Mouse (Mus musculus) intestine, embryonic 15.5 days (tissue): ENCODE measurements around the gene Xpnpep3. TPM values are rescaled to one million over a fixed set of nuclear protein-coding genes. Genes with fewer than 3 reads are reported as not detected.
"Not testable (repeated sequence)": the region's sequence is repeated elsewhere in the genome, so short reads cannot be mapped to it uniquely, and the experiment has no call there.

Experiments used
- ATAC-seq: fragments of 200-750 bp; cut with Nextera tagmentation; 2 replicates; pipeline ENCODE4 v1.8.0; 2017; ENCODE audit warnings: moderate TSS enrichment, moderate library complexity
- H3K27ac ChIP-seq: fragments of 300-500 bp; sonication (generic); 2 replicates; pipeline ENCODE4 v1.5.1; 2015; ENCODE audit warnings: mild to moderate bottlenecking, inconsistent platforms
- H3K27me3 ChIP-seq: fragments of 300-500 bp; sonication (generic); replicated peaks from 2 replicates; pipeline ENCODE4 v1.6.1; 2015; ENCODE audit warnings: inconsistent platforms
- H3K36me3 ChIP-seq: fragments of 300-500 bp; sonication (generic); 2 replicates; pipeline ENCODE4 v1.6.1; 2015; ENCODE audit warnings: inconsistent platforms
- H3K4me1 ChIP-seq: fragments of 300-500 bp; sonication (generic); replicated peaks from 2 replicates; pipeline ENCODE4 v1.6.1; 2015; ENCODE audit warnings: inconsistent platforms
- H3K4me2 ChIP-seq: fragments of 300-500 bp; sonication (generic); replicated peaks from 2 replicates; pipeline ENCODE4 v1.6.1; 2015; ENCODE audit warnings: mild to moderate bottlenecking, inconsistent platforms
- H3K4me3 ChIP-seq: fragments of 300-500 bp; sonication (generic); replicated peaks from 2 replicates; pipeline ENCODE4 v1.5.1; 2015; ENCODE audit warnings: inconsistent platforms
- H3K9ac ChIP-seq: fragments of 300-500 bp; sonication (generic); 2 replicates; pipeline ENCODE4 v1.6.1; 2015; ENCODE audit warnings: inconsistent platforms
- H3K9me3 ChIP-seq: fragments of 300-500 bp; sonication (generic); 2 replicates; pipeline ENCODE4 v1.6.1; 2016; ENCODE audit warnings: inconsistent platforms
- WGBS: fragments of 180-500 bp; shearing (Covaris S2); methylation state at CpG from one replicate; pipeline ENCODE4 v1.1.7; 2015; 5-methylcytosine and 5-hydroxymethylcytosine counted together
- polyA plus RNA-seq: library from polyadenylated mRNA; unstranded; fragments of >200 nt; fragmentation: Nextera tagmentation; extraction: Ambion mirVana; gene quantifications from 2 replicates; pipeline ENCODE4 v1.2.1, GENCODE M21; 2015

The Xpnpep3 gene
- polyA plus RNA-seq, 1 experiment from 2014 or later: 8.3 TPM

DNA sequence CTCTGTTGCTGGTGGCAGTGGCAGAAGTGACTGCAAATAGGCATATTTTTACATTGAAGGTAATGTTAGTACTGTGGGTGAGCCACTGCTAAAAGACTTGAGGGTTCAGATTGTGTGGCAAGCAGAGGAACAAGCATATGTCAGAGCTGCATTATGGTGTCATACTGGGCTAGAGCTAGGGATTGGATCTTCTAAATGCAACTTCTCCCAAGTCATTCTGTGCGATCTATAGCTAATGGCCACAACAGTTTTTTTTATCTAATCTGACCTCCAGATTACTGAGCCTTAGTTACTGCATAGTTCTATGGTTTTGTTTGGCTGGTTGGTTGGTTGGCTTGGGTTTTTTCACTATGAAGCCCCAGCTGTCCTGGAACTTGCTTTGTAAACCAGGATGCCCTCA lies 8.3 kb downstream of the Xpnpep3 start, which contains the start of gene Dnajb7:
Gene Dnajb7 (minus strand): TSS at position 101 of the 400 bp plus-strand sequence.
- no peaks in the 10 kb centered on the region for H3K9me3 ChIP-seq
- H3K27me3 ChIP-seq: no peaks in the 10 kb centered on the region
- no peak within 1 kb of the TSS for H3K4me2 ChIP-seq
- no peaks in the 10 kb centered on the region for H3K36me3 ChIP-seq
- no peak for ATAC-seq
- 96% methylated on average over 1 of the region's 1 CpGs for WGBS
- no peaks in the 10 kb centered on the region for H3K4me1 ChIP-seq
- no peak within 1 kb of the TSS for H3K27ac ChIP-seq
- no peak within 1 kb of the TSS for H3K9ac ChIP-seq
- H3K4me3 ChIP-seq: no peak within 1 kb of the TSS

DNA sequence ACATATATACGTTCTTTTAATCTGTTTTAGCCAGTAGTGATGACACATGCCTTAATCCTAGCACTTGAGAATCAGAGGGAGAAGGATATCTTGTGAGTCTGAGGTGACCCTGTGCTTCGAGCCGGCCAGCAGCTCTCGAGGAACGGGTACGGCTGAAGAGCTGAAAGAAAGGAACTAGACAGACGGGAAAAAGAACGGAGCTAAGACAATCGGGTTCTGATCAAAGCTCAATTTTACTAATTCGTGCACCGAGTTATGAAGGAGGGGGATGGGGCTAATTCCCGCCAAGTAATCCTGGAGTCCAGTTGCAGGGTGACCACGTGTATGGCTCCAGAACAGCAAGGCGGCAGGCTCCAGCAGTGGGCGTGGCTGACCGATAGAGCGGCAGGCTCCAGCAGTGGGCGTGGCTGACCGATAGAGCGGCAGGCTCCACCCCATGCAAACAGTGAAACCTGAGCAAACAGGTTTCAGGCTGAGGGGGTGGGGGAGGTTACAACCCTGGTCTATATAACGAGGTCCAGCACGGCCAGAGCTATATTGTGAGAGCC lies 16.9 kb downstream of the Xpnpep3 start:
- 3% methylated on average over 22 of the region's 22 CpGs for WGBS
- not testable (repeated sequence) for H3K27ac ChIP-seq, H3K9ac ChIP-seq

DNA sequence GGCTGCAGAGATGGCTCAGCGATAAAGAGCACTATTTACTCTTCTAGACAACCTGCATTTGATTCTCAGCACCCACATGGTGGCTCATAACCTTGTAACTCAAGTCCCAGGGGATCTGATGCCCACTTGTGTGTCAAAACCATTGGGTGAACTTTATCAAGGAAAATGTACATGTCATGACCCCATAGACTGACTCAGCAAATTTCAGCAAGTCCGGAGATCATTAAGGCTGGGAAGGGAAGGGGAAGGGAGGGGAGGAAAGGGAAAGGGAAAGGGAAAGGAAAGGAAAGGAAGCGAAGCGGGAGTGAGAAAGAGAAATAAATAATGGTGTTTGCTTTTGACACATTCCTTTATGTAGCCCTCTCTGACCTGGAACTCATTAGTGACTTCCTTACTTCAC lies 18.1 kb downstream of the Xpnpep3 start:
- no peak for ATAC-seq
- 81% methylated on average over 4 of the region's 4 CpGs for WGBS

More for the DNA sequence above, 16.9 kb downstream of the Xpnpep3 start:
- Histone ChIP-seq H3K4me2 (peak overlapping the region; percentile 46), H3K4me3 (peak overlapping the region; percentile 13; the same call in 1 of the 2 replicates)
- H3K9me3 ChIP-seq, H3K4me1 ChIP-seq, H3K36me3 ChIP-seq, H3K27me3 ChIP-seq: not testable (repeated sequence)
- ATAC-seq: peak; percentile 92

DNA sequence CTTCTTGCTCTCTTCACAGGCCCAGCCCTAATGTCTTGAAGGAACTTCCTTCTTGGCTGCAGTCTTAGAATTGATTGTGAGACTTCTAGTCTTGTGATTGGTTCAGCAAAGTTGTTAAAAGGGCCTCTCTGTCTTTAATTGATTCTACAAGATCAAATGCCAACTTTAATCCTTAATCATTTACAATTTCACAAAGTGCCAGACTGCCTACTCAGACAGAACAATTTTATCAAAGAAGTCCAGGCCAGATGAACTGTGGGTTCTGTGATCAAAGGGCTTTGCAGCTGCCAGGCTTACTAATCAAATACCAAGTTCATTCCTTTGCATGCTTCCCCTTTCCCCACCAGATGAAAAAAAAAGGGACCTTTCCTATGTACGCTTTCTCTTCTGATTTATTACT lies 21.5 kb downstream of the Xpnpep3 start:
- Histone ChIP-seq H3K27ac (peak overlapping the region; percentile 56), H3K27me3 (no peaks in the 10 kb centered on the region), H3K36me3 (no peaks in the 10 kb centered on the region), H3K4me3 (no peak overlapping the region), H3K4me1 (0 out of 2 replicates have a peak, but pooled peaks cover 4% of the 10 kb centered on the region), H3K4me2 (no peak overlapping the region; the same call in 1 of the 2 replicates), H3K9me3 (no peaks in the 10 kb centered on the region), H3K9ac (no peak overlapping the region)
- ATAC-seq: peak; percentile 37; the same call in 1 of the 2 replicates
- 31% methylated on average over 1 of the region's 1 CpGs for WGBS

More for the DNA sequence above, 18.1 kb downstream of the Xpnpep3 start:
- no peak overlapping the region for H3K4me3 ChIP-seq
- H3K27me3 ChIP-seq: no peaks in the 10 kb centered on the region
- no peak overlapping the region for H3K4me2 ChIP-seq
- no peaks in the 10 kb centered on the region for H3K9me3 ChIP-seq
- no peak overlapping the region for H3K27ac ChIP-seq
- no peaks in the 10 kb centered on the region for H3K36me3 ChIP-seq
- H3K9ac ChIP-seq: no peak overlapping the region
- H3K4me1 ChIP-seq: 0 out of 2 replicates have a peak, but pooled peaks cover 4% of the 10 kb centered on the region

DNA sequence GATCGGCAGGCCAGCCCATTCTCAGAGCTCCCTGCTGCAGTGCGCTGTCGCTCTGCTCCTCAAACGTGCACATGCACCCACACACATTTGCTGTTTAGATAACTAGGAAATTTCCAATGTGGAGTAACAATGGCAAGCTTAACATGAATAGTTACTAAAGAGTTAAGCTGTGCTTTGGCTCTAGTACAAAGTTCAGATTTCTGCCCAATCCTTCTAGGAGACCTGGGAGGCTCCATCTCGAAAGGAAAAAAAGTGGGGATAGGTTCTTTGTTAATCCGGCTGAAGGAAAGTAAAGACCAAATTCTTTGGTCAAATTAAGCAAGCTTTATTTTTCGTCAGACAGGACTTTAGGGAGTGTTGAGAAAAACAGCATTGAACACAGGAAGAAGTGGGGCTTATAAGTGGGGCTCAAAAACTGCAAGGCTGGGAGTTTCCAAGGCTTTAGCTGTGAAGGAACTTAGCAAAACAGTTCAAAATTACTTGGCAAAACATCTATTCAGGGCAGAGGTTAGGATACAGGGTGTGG lies 22.3 kb downstream of the Xpnpep3 start:
- Histone ChIP-seq H3K36me3 (no peaks in the 10 kb centered on the region), H3K27ac (peak overlapping the region; percentile 80), H3K9ac (no peak overlapping the region; the same call in 1 of the 2 replicates), H3K9me3 (no peaks in the 10 kb centered on the region), H3K27me3 (no peaks in the 10 kb centered on the region), H3K4me3 (no peak overlapping the region), H3K4me1 (no peaks in the 10 kb centered on the region), H3K4me2 (peak overlapping the region; percentile 39)
- 46% methylated on average over 7 of the region's 7 CpGs for WGBS
- ATAC-seq: peak; percentile 46; the same call in 1 of the 2 replicates

DNA sequence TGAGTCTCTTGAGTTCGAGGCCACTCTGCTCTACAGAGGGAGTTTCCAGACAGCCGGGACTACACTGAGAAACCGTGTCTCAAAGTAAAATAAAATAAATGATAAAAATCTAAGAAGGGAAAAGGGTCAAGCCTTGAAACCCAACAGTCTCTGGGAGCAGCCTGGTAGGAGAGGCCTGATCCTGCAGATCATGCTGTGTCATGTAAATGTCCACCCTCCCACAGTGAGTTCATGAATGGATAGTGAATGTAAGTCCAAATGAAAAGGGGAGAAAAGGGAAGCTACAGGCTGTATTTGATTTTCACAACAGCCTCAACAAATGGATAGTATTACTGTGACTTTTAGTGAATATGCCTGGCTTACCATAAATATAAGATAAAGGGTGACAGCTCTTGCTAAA lies 25.4 kb downstream of the Xpnpep3 start:
- no peak for ATAC-seq
- Histone ChIP-seq H3K4me1 (no peaks in the 10 kb centered on the region), H3K4me3 (no peak overlapping the region), H3K9ac (no peak overlapping the region), H3K9me3 (no peaks in the 10 kb centered on the region), H3K27ac (no peak overlapping the region), H3K27me3 (no peaks in the 10 kb centered on the region), H3K36me3 (0 out of 2 replicates have a peak, but pooled peaks cover 6% of the 10 kb centered on the region), H3K4me2 (no peak overlapping the region)
- WGBS: 83% methylated on average over 3 of the region's 3 CpGs

DNA sequence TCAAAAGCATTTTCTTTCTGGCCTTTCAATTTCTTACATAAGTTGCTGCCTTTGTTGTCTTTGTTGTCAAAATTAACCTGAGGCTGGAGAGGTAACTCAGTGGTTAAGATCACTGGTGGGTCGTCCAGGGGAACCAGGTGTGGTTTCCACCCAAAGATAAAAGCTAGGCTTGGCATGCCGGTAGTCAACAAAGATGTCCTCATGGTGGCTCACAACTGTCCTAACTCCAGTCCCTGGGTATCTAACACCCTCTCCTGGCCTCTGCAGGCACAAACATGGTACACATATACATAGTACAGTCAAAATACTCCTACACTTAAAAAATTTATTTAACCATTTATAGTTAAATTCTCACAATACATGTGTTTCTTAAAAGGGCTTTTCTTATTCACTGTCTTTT lies 28.0 kb downstream of the Xpnpep3 start:
- 0 out of 2 replicates have a peak, but pooled peaks cover 14% of the 10 kb centered on the region for H3K36me3 ChIP-seq
- no peaks in the 10 kb centered on the region for H3K27me3 ChIP-seq
- H3K4me3 ChIP-seq: no peak overlapping the region
- H3K9me3 ChIP-seq: no peaks in the 10 kb centered on the region
- H3K9ac ChIP-seq: no peak overlapping the region
- no peak overlapping the region for H3K4me2 ChIP-seq
- WGBS: 79% methylated on average over 2 of the region's 2 CpGs
- no peak overlapping the region for H3K27ac ChIP-seq
- no peaks in the 10 kb centered on the region for H3K4me1 ChIP-seq
- no peak for ATAC-seq

DNA sequence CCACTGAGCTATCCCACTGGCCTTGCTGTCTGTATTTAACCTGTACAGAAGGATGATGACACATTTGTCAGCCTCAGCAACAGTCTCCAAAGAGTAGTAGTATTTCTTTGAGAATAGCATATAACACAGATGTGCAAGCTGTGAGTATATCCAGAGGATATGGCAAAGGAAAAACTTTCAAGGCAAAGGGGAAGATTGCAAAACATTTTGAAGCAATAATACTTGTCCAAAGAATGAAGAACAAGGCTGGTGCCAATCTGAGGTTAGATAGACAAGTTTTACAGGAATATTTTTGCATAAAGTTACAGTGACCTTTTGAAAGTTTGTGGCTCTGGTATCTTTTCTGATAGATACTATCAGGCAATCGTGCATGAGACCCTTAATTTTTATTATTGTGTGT lies 31.3 kb downstream of the Xpnpep3 start:
- Histone ChIP-seq H3K27ac (no peak overlapping the region), H3K36me3 (0 out of 2 replicates have a peak, but pooled peaks cover 14% of the 10 kb centered on the region), H3K9ac (no peak overlapping the region), H3K4me1 (no peaks in the 10 kb centered on the region), H3K4me3 (no peak overlapping the region), H3K27me3 (no peaks in the 10 kb centered on the region), H3K9me3 (no peaks in the 10 kb centered on the region), H3K4me2 (no peak overlapping the region)
- 65% methylated on average over 1 of the region's 1 CpGs for WGBS
- ATAC-seq: no peak

DNA sequence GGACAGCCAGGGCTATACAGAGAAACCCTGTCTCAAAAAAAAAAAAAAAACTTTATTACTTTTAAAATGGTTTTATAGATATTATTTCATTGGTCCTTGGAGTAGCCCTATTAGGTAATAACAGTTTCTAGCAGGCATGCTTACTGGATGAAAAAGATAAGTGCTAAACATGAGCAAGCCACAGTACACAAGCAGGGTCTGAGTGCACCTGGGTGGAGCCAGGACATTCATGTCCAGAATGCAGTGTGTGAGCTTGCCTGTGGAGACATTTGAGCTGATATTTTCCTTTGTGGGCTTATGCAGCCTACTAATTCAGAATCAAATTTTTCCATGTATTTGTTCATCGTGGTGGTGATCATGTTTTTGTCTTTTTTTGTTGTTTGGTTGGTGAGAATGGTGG lies 38.4 kb downstream of the Xpnpep3 start:
- no peaks in the 10 kb centered on the region for H3K27me3 ChIP-seq
- 100% methylated on average over 1 of the region's 1 CpGs for WGBS
- H3K36me3 ChIP-seq: peaks cover 3% of the 10 kb centered on the region; the same call in 1 of the 2 replicates
- H3K9me3 ChIP-seq: no peaks in the 10 kb centered on the region
- H3K4me3 ChIP-seq: no peak overlapping the region
- no peak overlapping the region for H3K9ac ChIP-seq
- H3K4me2 ChIP-seq: no peak overlapping the region
- no peaks in the 10 kb centered on the region for H3K4me1 ChIP-seq
- no peak for ATAC-seq
- no peak overlapping the region for H3K27ac ChIP-seq

DNA sequence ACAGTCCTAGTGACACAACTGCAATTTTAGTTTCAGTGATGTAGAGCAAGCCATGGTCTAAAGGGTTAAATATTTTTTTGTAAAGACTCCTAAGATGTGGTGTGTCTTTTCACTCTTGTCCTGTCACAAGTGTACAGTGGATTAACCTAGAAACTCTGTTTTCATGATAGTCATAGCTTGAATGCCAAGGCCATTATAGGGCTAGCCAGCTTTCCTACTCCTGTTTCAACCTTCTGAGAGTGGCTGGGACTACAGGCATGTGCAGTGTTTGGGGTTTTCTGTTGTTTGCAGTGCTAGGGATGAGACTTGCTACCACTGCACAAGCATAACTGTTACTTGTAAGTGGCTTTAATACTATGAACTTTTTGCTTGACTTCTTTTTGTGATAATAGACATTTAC lies 39.3 kb downstream of the Xpnpep3 start:
- Histone ChIP-seq H3K36me3 (peaks cover 3% of the 10 kb centered on the region; the same call in 1 of the 2 replicates), H3K4me1 (no peaks in the 10 kb centered on the region), H3K4me3 (no peak overlapping the region), H3K9ac (no peak overlapping the region), H3K27me3 (no peaks in the 10 kb centered on the region), H3K9me3 (no peaks in the 10 kb centered on the region), H3K4me2 (no peak overlapping the region), H3K27ac (no peak overlapping the region)
- no peak for ATAC-seq

DNA sequence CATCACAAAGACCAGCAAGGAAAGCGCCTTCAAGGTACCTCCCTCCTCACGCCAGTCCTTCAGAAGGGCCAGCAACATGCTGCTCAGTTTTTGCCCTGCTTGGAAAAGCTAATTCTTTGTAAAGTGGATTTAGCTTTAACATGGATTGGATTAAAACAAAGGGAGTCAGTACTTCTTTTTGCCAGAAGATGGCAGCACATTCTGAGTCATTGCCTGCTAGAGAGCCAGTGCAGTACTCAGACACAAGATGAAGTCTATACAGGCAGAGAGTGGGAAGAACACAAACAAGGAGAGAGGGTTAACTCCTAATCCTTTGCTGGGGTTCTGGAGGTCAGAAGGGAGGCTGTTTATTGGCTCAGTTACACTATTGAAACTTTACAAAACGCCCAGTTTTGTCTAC lies 48.5 kb downstream of the Xpnpep3 start:
- Histone ChIP-seq H3K4me2 (no peak overlapping the region), H3K27me3 (no peaks in the 10 kb centered on the region), H3K9me3 (no peaks in the 10 kb centered on the region), H3K36me3 (peaks cover 3% of the 10 kb centered on the region; the same call in 1 of the 2 replicates), H3K27ac (no peak overlapping the region), H3K4me1 (no peaks in the 10 kb centered on the region), H3K9ac (no peak overlapping the region), H3K4me3 (no peak overlapping the region)
- WGBS: 41% methylated on average over 3 of the region's 3 CpGs
- peak; percentile 59 for ATAC-seq

DNA sequence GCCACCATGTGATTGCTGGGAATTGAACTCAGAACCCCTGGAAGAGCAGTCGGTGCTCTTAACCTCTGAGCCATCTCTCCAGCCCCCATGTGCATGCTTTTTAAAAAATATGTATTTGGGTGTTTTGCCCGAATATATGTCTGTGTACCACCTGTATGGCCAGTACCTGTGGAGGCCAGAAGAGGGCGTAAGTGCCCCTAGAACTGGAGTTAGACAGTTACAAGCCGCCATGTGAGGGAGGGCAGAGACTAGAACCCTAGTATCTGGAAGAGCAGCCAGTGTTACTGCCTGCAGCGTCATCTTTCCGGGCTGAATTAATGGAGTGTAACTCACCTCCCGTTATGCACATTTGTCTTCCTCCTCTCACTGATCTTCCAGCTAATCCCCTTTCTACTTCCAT lies 61.6 kb downstream of the Xpnpep3 start:
- Histone ChIP-seq H3K4me2 (no peak overlapping the region), H3K4me3 (no peak overlapping the region), H3K27me3 (no peaks in the 10 kb centered on the region), H3K27ac (no peak overlapping the region), H3K4me1 (peaks cover 3% of the 10 kb centered on the region; the same call in 1 of the 2 replicates), H3K9ac (no peak overlapping the region), H3K36me3 (no peaks in the 10 kb centered on the region), H3K9me3 (peaks cover 3% of the 10 kb centered on the region; the same call in 1 of the 2 replicates)
- WGBS: 83% methylated on average over 7 of the region's 7 CpGs
- no peak for ATAC-seq
